Mouse (Mus musculus): ENCODE measurements at regions not wholly inside any gene's neighbourhood (a gene's known extent, or its start where the extent isn't known, plus 50 kb on each side); places are given as distances from the start of the nearest gene placed in this dataset.
"Not testable (repeated sequence)": the region's sequence is repeated elsewhere in the genome, so short reads cannot be mapped to it uniquely, and the experiment has no call there.

GRCm38 (mm10) chr4:3049972-3050846, 116.9 kb upstream of the Vmn1r2 start:
- peak in 1 of 2 experiments; percentile 8 for DNase-seq

GRCm38 (mm10) chr4:3050847-3051135, 116.3 kb upstream of the Vmn1r2 start:
- DNase-seq: no peak

GRCm38 (mm10) chr4:3051212-3051611, 115.9 kb upstream of the Vmn1r2 start:
- DNase-seq: peak in 1 of 2 experiments; percentile 19

- DNase-seq: peak in 1 of 2 experiments; percentile 29
Observed at GRCm38 (mm10) chr4:3052314-3053059, 114.6 kb upstream of the Vmn1r2 start.

- peak in 1 of 2 experiments; percentile 29 for DNase-seq
Observed at GRCm38 (mm10) chr4:3053060-3053406, 114.1 kb upstream of the Vmn1r2 start.

- no peak for DNase-seq
Observed at GRCm38 (mm10) chr4:3053496-3054216, 113.5 kb upstream of the Vmn1r2 start.

GRCm38 (mm10) chr4:3054886-3055285, 112.2 kb upstream of the Vmn1r2 start:
- no peak for DNase-seq

- DNase-seq: peak in 1 of 2 experiments; percentile 21
Observed at GRCm38 (mm10) chr4:3055396-3055795, 111.7 kb upstream of the Vmn1r2 start.

- DNase-seq: peak in 1 of 2 experiments; percentile 17
Observed at GRCm38 (mm10) chr4:3059511-3060054, 107.5 kb upstream of the Vmn1r2 start.

- peak in 1 of 2 experiments; percentile 29 for DNase-seq
Observed at GRCm38 (mm10) chr4:3062027-3062605, 105.0 kb upstream of the Vmn1r2 start.

GRCm38 (mm10) chr4:3063966-3064365, 103.2 kb upstream of the Vmn1r2 start:
- peak in 1 of 2 experiments; percentile 14 for DNase-seq

- DNase-seq: peak in 1 of 2 experiments; percentile 22
Observed at GRCm38 (mm10) chr4:3064571-3064970, 102.5 kb upstream of the Vmn1r2 start.

GRCm38 (mm10) chr4:3065335-3065734, 101.8 kb upstream of the Vmn1r2 start:
- DNase-seq: not testable (repeated sequence)

GRCm38 (mm10) chr4:3066051-3066736, 100.9 kb upstream of the Vmn1r2 start:
- peak in 1 of 2 experiments; percentile 22 for DNase-seq

GRCm38 (mm10) chr4:3067265-3067664, 99.9 kb upstream of the Vmn1r2 start:
- peak in 1 of 2 experiments; percentile 29 for DNase-seq

GRCm38 (mm10) chr4:3067666-3068065, 99.5 kb upstream of the Vmn1r2 start:
- DNase-seq: peak; percentile 23 to 49

GRCm38 (mm10) chr4:3068306-3069223, 98.6 kb upstream of the Vmn1r2 start:
- peak in 1 of 2 experiments; percentile 28 for DNase-seq

GRCm38 (mm10) chr4:3069341-3069740, 97.8 kb upstream of the Vmn1r2 start:
- peak in 1 of 2 experiments; percentile 20 for DNase-seq

GRCm38 (mm10) chr4:3071326-3071725, 95.8 kb upstream of the Vmn1r2 start:
- not testable (repeated sequence) for DNase-seq

- DNase-seq: no peak
Observed at GRCm38 (mm10) chr4:3079901-3080300, 87.2 kb upstream of the Vmn1r2 start.
